Mouse (Mus musculus) monocyte, adult 5-6 weeks (primary cell): Measurements from ENCODE around the gene Ccdc175. TPM values are rescaled to one million over a fixed set of nuclear protein-coding genes. Genes with fewer than 3 reads are reported as not detected.

ENCODE experiments used
- ATAC-seq: fragments of 153-309, 156-312 bp; replicated peaks from 2 replicates; pipeline ENCODE4 v1.8.0; 2017; ENCODE audit warnings: mild to moderate bottlenecking; ENCODE audit not compliant: low TSS enrichment, insufficient number of reproducible peaks, severe bottlenecking, poor library complexity, low FRiP score
- total RNA-seq: library from RNA; stranded (forward); fragments of 200-1000, 200-491, 200-594 nt; gene quantifications from 3 replicates; pipeline ENCODE4 v1.2.3, GENCODE M21; 2017

Gene Ccdc175
- total RNA-seq, 1 experiment from 2014 or later, result not detected

- no peak for ATAC-seq
Measured at GRCm38 (mm10) chr12:72053303-72053702, 131.5 kb downstream of the Ccdc175 start.

DNA sequence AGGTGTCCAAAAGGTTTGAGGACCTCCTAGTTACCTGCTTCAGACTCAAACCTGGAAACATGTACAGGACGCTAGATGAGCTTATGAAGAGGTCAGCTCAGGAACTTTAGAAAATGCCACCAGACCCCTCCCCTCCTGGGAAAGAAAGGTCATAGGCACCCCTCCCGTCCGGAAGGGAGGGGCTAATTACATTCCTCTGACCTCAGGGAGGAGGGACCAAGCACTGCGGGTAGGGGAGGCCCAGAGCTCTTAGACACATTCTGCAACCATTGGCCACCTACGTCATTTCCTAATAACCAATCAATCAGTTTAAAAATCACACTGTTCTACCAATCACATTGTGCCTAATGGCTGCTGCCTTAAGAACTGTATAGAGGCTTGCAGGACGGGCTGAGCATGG lies 132.3 kb downstream of the Ccdc175 start:
- ATAC-seq, result no peak

Other genes starting within 250 kb of the Ccdc175 start
- gene Gpr135, start 113.9 kb downstream of the Ccdc175 start, total RNA-seq, result not detected in 3 replicates
- gene L3hypdh, start 99.6 kb downstream of the Ccdc175 start, total RNA-seq, result not detected in 3 replicates
- 20.2 to 29.0 TPM (median 26.2 TPM) in 3 replicates for gene Jkamp, start 99.4 kb downstream of the Ccdc175 start, total RNA-seq
- 3.9 to 4.4 TPM (median 4.3 TPM) in 3 replicates for gene Rtn1, start 224.0 kb upstream of the Ccdc175 start, total RNA-seq